Mouse (Mus musculus): ENCODE results near the gene Armh3.

GRCm38 (mm10) chr19:46014572-46015178 is 16.4 kb upstream of the Armh3 start:
- TF ChIP-seq CTCF (conservative IDR thresholded peaks at IDR 0.05; ENCODE audit: low read length) (peak; percentile 98), NANOG (IDR thresholded peaks at IDR 0.05; ENCODE audit: borderline replicate concordance, low read length) (no peak), POU5F1 (IDR thresholded peaks at IDR 0.05; ENCODE audit: borderline replicate concordance, low read length) (no peak)
